Mouse (Mus musculus): ENCODE data around the gene Tcf20.
A peak's percentile ranks its signal among the peaks of the same experiment; 100 is the strongest.

Tcf20 gene

GRCm38 (mm10) chr15:82987732-82988112 is at the start of gene Tcf20:
TSS of gene Tcf20 (minus strand) at chr15:82987872.
- peak; percentile 97 to 99 for DNase-seq (ENCODE audit: inconsistent age in 2 of 2, low spot score in 1 of 2)

- peak; percentile 66 to 84 for DNase-seq (ENCODE audit: inconsistent age in 2 of 2, low spot score in 1 of 2)
Measured at GRCm38 (mm10) chr15:83036900-83037519, 49.3 kb upstream of the Tcf20 start.

- DNase-seq (ENCODE audit: inconsistent age in 2 of 2, low spot score in 1 of 2) = peak in 1 of 2 experiments; percentile 35
Measured at GRCm38 (mm10) chr15:83036089-83036488, 48.4 kb upstream of the Tcf20 start.

DNA sequence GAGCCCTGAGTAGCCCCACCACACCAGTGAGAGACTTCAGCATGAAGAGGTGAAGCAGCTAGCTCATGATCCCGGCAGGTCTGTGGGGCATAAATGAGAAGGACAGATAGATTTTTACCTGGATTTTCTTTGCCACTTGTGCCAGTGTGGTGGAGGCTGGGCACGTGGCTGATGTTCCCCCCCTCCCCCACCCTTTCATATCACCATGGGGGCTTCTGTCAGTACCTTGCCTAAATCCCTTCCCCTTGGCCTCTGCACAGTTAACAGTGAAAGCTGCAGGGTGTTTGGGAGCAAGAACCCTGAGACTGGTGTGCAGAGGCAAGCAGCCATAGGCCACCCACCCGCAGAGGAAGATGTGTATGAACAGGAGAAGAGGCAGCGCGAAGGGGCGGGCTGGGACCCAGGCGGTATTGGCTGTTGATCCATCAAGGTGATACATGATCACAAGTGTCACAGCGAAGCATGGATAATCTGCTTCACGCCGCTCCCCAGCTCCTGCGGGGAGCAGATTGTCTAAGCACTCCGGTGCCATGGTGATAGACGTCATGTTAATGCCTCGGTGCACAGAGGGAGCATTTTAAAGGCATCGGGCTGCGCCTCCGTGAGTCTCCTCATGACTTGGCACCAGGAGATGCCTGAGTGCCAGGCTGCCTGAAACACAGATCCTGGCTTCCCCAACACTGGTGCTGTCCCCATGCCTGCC is 46.8 kb upstream of the Tcf20 start:
- DNase-seq (ENCODE audit: inconsistent age in 2 of 2, low spot score in 1 of 2) = peak in 1 of 2 experiments; percentile 41

DNA sequence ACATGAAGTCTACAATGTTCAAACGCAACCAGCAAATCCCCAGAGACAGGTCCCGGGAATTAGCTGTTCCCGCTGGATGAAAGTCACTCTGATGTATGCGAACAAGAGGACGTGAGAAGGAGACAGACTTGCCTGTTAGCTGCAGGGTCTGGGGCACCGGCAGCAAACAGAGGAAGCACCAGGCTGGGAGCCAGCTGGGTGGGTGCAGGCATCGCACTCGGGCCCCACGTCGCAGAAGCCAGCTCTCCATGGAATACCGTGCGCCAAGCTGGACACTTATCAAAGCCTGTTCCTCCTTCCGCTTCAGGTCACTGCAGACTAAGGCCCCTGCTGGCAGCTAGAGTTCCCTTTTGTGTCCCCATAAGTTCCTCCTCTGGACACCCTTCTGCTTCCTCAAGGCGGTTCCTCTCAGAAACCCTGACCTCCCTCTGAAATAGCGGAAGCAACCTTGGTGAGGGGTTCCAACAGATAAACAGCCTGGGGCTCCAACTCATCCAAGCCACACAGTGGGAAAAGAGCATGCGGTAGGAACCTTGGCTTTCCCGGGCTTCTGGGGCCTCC is 45.4 kb upstream of the Tcf20 start, which contains the start of gene Nfam1:
Gene Nfam1, minus strand, starts transcription at position 326 of the 561 bp plus-strand sequence.
- peak; percentile 30 to 72 for DNase-seq (ENCODE audit: inconsistent age in 2 of 2, low spot score in 1 of 2)

DNA sequence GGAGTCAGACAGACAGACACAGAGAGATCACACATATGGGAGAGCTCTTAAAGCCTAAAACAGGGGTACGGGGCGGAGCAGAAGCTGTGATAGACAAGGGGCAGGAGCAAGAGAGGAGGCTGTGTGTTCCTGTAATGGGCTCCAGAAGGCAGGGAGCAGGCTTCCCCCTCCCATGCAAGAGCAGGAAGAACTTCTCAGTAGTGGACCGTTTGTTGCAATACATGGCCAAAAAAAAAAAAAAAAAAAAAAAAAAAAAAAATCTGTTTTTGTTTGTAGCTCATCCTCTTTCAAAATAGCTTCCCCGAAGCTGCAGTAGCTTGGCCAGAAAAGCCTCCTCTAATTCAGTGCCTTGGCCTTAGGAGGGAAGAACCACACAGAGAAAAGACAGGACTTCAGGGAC is 43.2 kb upstream of the Tcf20 start:
- no peak for DNase-seq (ENCODE audit: inconsistent age in 2 of 2, low spot score in 1 of 2)

DNA sequence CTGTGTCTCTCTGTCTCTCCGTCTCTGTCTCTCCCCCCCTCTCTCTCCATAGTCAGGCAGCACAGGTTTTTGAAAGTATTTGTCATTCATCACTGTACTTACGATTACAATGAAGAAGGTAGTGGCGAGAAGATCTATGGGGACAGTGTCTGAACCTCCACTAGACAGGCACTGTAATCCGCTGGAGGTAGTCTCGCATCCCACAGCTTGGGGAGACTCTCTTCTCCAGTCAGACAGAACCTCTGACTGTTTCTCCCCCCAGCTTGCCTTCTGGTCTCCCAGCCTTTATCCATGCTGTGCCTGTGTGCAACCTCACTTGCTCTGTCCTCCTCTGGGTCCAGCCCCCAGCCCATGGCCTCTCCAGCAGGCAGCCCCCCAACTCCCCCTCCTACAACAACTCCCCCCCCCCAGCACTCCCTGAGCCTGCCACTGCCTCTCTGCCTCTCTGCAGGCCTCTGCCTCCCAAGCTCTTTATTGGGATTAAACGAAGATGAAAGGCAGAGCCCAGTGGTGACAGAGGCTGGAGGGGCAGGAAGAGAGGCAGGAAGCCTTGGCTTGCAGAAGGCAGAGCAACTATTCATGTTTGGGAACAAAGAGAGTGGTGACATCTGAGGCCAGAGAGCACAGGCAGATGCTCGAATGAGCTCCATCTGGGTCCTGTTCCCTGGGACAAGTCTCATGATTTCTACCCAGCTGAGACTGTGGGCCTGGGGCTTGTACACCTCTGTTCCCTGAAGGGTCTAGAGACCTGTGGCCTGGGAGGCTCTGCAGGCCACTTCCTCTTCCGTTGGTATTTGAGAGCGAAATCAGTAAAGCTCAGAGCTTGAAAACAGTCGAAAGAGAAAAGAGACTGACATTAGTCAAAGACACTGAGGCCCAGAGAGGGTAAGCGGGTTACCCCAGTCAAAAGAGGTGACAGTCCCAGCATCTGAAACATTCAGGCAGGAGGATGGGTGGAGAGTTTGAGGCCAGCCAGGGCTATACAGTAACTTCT is 42.4 kb upstream of the Tcf20 start:
- DNase-seq (ENCODE audit: inconsistent age in 2 of 2, low spot score in 1 of 2) = peak in 1 of 2 experiments; percentile 33

DNA sequence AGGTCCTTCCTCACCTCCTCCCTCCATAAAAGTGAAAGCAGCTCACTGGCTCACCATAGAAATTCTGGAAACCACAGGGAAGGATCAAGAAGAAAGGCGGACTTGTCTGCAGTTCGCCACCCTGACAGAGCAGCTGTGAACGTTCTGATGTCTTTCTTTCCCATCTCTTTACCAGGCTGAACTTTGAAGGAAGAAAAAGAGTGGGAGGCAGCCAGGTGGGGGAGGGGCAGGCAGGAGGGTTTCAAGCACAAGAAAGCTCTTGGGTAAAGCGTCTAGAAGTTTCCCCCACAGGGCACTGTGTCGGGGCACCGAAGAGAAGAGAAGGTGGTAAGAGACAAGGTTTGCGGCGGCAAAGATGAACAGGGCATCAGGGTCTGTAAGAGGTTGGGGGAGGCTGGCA is 38.5 kb upstream of the Tcf20 start:
- DNase-seq (ENCODE audit: inconsistent age in 2 of 2, low spot score in 1 of 2) = no peak

DNA sequence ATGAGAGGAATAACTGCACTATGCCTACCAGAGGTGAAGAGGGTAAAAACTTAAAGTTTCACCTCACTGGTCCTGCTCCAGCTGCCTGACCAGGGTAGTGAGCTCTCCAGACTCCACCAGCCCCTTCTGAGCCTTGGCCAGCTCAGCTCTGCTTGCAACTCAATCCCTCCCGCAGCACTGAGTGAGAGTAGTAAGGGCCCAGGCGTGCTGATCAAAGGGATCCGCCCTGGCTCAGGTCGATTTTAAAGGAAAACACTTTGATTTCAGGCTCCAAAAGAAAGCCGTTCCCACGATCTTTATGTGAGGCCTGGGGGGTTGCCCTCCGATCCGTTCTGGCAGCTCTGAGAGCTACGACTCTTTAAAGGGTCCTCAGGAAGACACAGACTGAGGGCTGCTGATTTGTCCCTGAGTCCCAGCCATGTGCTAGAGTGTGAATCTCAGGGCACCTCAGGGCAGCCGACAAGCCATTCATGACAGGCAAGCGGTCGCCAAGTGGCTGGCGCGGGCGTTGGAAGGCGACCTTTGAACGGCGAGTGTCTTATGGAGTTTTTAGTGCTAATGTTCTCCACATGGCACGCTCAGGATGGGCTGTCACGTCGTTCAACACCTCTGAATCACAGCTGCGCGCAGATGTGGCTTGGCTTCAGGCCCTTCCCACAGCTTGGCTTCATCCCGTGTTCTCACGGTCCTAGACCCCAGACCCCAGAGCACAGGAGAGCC is 37.5 kb upstream of the Tcf20 start:
- no peak for DNase-seq (ENCODE audit: inconsistent age in 2 of 2, low spot score in 1 of 2)

DNA sequence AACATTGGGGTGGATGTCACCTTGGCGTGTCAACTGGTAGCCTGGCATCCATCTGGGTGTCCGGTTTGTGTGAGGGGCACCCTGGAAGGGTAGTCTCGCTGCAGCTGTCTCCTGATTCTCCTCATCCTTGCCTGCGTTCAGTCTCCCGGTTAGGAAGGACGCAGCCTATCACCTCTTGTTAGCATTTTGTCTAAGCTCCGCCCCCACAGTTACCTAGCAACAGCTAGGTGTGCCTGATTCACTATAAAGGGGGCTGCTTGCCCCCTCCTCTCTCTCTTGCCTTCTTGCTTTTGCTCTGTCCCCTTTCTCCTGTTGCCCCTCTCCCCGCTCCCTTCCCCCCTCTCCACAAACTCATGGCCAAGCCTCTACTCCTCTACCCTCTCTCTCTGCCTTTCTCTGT is 35.3 kb upstream of the Tcf20 start:
- no peak for DNase-seq (ENCODE audit: inconsistent age in 2 of 2, low spot score in 1 of 2)

DNA sequence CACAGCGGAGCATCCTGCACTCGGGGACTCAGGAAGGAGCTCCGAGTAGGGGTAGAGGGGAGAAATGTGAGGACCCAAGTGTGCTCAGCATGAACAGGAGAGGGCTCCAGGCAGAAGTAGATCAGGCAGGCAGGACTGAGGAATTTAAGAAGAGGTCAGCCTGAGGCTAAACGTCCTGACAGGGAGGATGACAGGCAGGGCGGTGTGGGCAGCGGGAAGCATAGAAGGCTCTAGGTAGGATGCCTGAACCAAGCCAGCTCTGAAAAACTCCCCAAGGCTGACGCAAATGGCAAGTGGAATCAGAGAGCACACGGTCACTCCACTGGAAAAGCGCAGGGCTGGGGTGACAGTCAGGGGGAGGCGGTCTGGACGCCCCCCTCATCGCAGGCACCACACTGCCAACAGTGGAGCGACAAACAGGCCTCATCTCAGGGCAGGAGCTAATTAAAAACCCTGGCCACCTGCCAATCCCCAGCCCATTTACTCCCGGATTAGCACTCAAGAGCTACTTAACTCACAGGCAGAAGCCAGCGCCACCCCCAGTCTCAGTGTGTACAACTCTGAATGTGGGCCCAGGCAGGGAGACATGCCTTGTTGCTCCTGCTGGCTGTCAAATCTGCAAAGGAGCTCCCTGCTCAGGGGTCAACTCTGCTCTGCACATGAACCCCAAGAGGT is 23.5 kb upstream of the Tcf20 start:
- no peak for DNase-seq (ENCODE audit: inconsistent age in 2 of 2, low spot score in 1 of 2)

DNA sequence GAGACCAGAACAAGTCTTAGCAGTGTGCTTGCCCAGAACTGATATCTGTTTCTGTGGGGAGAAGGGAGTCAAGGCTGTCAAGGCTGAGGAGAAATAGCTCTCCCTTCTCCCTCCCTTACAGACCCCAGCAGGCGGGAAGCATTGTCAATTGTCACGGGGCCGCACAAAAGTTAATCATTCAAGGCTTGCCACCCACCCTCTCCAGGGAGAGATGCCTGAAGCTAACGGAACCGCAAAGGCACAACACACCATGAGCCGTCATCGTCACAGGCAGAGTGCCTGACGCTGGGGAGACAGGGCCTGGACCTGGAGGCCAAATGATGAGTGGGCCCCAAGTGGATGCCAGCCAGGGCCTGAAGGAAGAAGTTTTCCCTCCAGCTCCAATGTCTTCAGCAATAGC is 22.8 kb upstream of the Tcf20 start:
- no peak for DNase-seq (ENCODE audit: inconsistent age in 2 of 2, low spot score in 1 of 2)

DNA sequence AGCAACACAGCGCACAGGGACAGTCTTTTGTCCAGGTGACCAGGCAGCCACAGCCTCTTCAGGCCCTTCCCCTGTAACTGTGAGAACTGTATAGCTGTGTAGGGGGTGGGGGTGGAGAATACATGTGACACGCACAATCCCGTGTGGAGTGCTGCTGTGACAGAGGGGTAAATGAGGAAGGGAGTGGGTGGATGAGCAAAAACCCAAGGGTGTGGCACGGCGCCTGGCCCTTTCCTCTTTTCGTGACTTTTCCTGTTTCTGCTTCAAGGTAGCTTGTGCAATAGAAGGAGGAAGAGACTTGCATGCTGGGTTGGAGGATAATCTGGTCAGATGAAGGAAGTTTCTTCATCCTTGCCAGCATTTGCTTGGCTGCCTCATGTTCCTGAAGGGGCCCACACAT is 21.9 kb upstream of the Tcf20 start:
- DNase-seq (ENCODE audit: inconsistent age in 2 of 2, low spot score in 1 of 2) = no peak

GRCm38 (mm10) chr15:83008761-83009423 is 21.2 kb upstream of the Tcf20 start:
- no peak for DNase-seq (ENCODE audit: inconsistent age in 2 of 2, low spot score in 1 of 2)

GRCm38 (mm10) chr15:83007346-83007920 is 19.8 kb upstream of the Tcf20 start:
- DNase-seq (ENCODE audit: inconsistent age in 2 of 2, low spot score in 1 of 2) = no peak

- DNase-seq (ENCODE audit: inconsistent age in 2 of 2, low spot score in 1 of 2) = no peak
Measured at GRCm38 (mm10) chr15:83002665-83003548, 15.2 kb upstream of the Tcf20 start.

- no peak for DNase-seq (ENCODE audit: inconsistent age in 2 of 2, low spot score in 1 of 2)
Measured at GRCm38 (mm10) chr15:82998811-82999221, 11.1 kb upstream of the Tcf20 start.

- no peak for DNase-seq (ENCODE audit: inconsistent age in 2 of 2, low spot score in 1 of 2)
Measured at GRCm38 (mm10) chr15:82996431-82996830, 8.8 kb upstream of the Tcf20 start.
